Mouse (Mus musculus): Measurements from ENCODE around the gene Cpt1a.

GRCm38 (mm10) chr19:3341021-3341420 lies 18.9 kb downstream of the Cpt1a start:
- TF ChIP-seq POLR2A (IDR thresholded peaks at IDR 0.05; ENCODE audit: borderline replicate concordance, insufficient read depth, low read length): no peak
- no peak for TF ChIP-seq CTCF (IDR thresholded peaks at IDR 0.05; ENCODE audit: borderline replicate concordance, insufficient read depth, low read depth, low read length)
